Mouse (Mus musculus): Measurements from ENCODE around the gene 3425401B19Rik. TPM values are rescaled to one million over a fixed set of nuclear protein-coding genes. Genes with fewer than 3 reads are reported as not detected.

3425401B19Rik gene
- total and polyA plus RNA-seq, 3 experiments = 0.04 to 0.67 (median 0.05) TPM

DNA sequence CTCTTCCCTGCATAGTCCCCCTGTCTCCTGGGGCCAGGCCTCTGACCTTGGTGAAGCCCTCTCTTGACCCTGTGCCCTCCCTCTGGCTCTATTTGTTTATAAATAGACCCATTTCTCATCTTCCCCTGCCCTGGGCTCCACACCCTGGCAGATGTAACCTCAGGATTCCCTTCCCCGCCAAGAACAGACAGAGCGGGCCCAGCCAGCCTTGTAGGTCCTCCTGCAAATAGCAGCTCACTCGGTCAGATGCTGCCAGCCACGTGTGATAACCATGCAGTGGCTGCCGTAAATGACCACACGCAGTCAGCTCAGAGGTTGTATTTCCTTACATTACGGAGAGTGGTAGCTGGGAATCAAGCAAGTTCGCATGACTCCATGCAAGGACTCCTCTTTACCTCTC is 22.8 kb upstream of the 3425401B19Rik start:
- Histone ChIP-seq H3K36me3 (replicated peaks in 1 of 2; ENCODE audit: control insufficient read depth in 1 of 2, insufficient read depth in 1 of 2, low read length in 1 of 2) (no peaks in the 10 kb centered on the region), H3K27me3 (replicated peaks) (no peaks in the 10 kb centered on the region), H3K9me3 (replicated peaks; ENCODE audit: low read length) (no peaks in the 10 kb centered on the region), H3K4me3 (replicated peaks in 1 of 3; ENCODE audit: low read depth in 2 of 3, low read length in 2 of 3, poor library complexity in 1 of 3) (no peak overlapping the region), H3K9ac (ENCODE audit: insufficient read depth, low read depth) (no peak overlapping the region), H3K79me2 (replicated peaks; ENCODE audit: control insufficient read depth, extremely low read depth, insufficient read depth, poor library complexity, severe bottlenecking) (no peaks in the 10 kb centered on the region), H3K27ac (ENCODE audit: insufficient read depth, low read depth) (no peak overlapping the region), H3K4me1 (ENCODE audit: control insufficient read depth in 1 of 2, insufficient read depth in 2 of 2) (peaks cover 0 to 11% of the 10 kb centered on the region in 2 experiments; a peak in 2 of 4 replicates), H3K4me2 (ENCODE audit: insufficient read depth, low read depth, poor library complexity, severe bottlenecking) (no peak overlapping the region)
- no peak for DNase-seq (ENCODE audit: extremely low read depth)
- in situ Hi-C loops (cut with MboI; ENCODE audit: low pct_ligation_motif_present, low pct_unique_long_range_greater_than_20kb, low sequenced_read_pairs) = no loop called here
- dilution Hi-C loops (cut with MboI; ENCODE audit: extremely low pct_ligation_motif_present, extremely low pct_unique_long_range_greater_than_20kb, low sequenced_read_pairs) = no loop called here
- TF ChIP-seq HCFC1 (IDR thresholded peaks at IDR 0.05; ENCODE audit: low read depth, low read length) = no peak
- TF ChIP-seq MYC (IDR thresholded peaks at IDR 0.05; ENCODE audit: low read depth, low read length) = no peak
- TF ChIP-seq ETS1 (conservative IDR thresholded peaks at IDR 0.05; ENCODE audit: low read depth, low read length) = no peak
- no peak for TF ChIP-seq ZKSCAN1 (IDR thresholded peaks at IDR 0.05; ENCODE audit: borderline replicate concordance, low read depth, low read length)
- no peak for TF ChIP-seq GABPA (IDR thresholded peaks at IDR 0.05; ENCODE audit: insufficient replicate concordance, low read depth, low read length)
- TF ChIP-seq CTCF (conservative IDR thresholded peaks at IDR 0.05 in 1 of 2, IDR thresholded peaks at IDR 0.05 in 1 of 2; ENCODE audit: low read depth in 2 of 2, low read length in 2 of 2) = no peak

DNA sequence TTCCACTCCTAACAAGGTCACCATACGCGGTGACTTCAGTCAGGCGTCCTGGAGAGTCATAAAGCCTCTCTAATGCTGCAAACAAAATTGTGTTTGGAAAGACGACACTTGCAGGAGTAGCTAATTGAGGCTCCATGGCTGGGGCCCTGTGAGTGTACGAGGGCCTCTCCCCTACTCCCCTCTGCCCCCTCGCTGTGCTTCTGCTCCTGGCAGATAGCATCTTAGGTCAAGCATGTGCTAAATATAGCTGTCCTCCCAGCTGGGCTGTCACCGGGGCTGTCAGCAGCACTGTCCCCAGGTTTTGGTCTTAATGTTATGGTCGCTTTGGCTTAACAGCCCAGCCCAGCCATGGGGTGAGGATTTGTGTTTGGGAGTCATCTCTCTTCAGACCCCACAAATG is 15.9 kb upstream of the 3425401B19Rik start:
- Histone ChIP-seq H3K4me3 (replicated peaks in 1 of 3; ENCODE audit: low read depth in 2 of 3, low read length in 2 of 3, poor library complexity in 1 of 3) (no peak overlapping the region), H3K9me3 (replicated peaks; ENCODE audit: low read length) (no peaks in the 10 kb centered on the region), H3K9ac (ENCODE audit: insufficient read depth, low read depth) (no peak overlapping the region), H3K4me2 (ENCODE audit: insufficient read depth, low read depth, poor library complexity, severe bottlenecking) (no peak overlapping the region), H3K36me3 (replicated peaks in 1 of 2; ENCODE audit: control insufficient read depth in 1 of 2, insufficient read depth in 1 of 2, low read length in 1 of 2) (no peaks in the 10 kb centered on the region), H3K79me2 (replicated peaks; ENCODE audit: control insufficient read depth, extremely low read depth, insufficient read depth, poor library complexity, severe bottlenecking) (no peaks in the 10 kb centered on the region), H3K27ac (ENCODE audit: insufficient read depth, low read depth) (no peak overlapping the region), H3K4me1 (ENCODE audit: control insufficient read depth in 1 of 2, insufficient read depth in 2 of 2) (peaks cover 9 to 34% of the 10 kb centered on the region in 2 experiments), H3K27me3 (replicated peaks) (no peaks in the 10 kb centered on the region)
- dilution Hi-C loops (cut with MboI; ENCODE audit: extremely low pct_ligation_motif_present, extremely low pct_unique_long_range_greater_than_20kb, low sequenced_read_pairs) = no loop called here
- no peak for DNase-seq (ENCODE audit: extremely low read depth)
- in situ Hi-C loops (cut with MboI; ENCODE audit: low pct_ligation_motif_present, low pct_unique_long_range_greater_than_20kb, low sequenced_read_pairs) = no loop called here
- TF ChIP-seq MEF2A (IDR thresholded peaks at IDR 0.05; ENCODE audit: borderline replicate concordance, low read depth, low read length) (no peak), TBP (conservative IDR thresholded peaks at IDR 0.05; ENCODE audit: low read depth, low read length) (no peak), POLR2A (IDR thresholded peaks at IDR 0.05; ENCODE audit: low read depth, low read length) (no peak), CHD1 (IDR thresholded peaks at IDR 0.05; ENCODE audit: low read depth, low read length) (no peak), PAX5 (IDR thresholded peaks at IDR 0.05; ENCODE audit: low read length) (no peak), ZKSCAN1 (IDR thresholded peaks at IDR 0.05; ENCODE audit: borderline replicate concordance, low read depth, low read length) (no peak), HCFC1 (IDR thresholded peaks at IDR 0.05; ENCODE audit: low read depth, low read length) (no peak), KAT2A (IDR thresholded peaks at IDR 0.05; ENCODE audit: insufficient replicate concordance, low read length) (no peak), GABPA (IDR thresholded peaks at IDR 0.05; ENCODE audit: insufficient replicate concordance, low read depth, low read length) (no peak), CTCF (conservative IDR thresholded peaks at IDR 0.05 in 1 of 2, IDR thresholded peaks at IDR 0.05 in 1 of 2; ENCODE audit: low read depth in 2 of 2, low read length in 2 of 2) (no peak), USF2 (conservative IDR thresholded peaks at IDR 0.05; ENCODE audit: low read depth, low read length) (no peak), BHLHE40 (IDR thresholded peaks at IDR 0.05; ENCODE audit: low read depth, low read length) (no peak), NRF1 (IDR thresholded peaks at IDR 0.05; ENCODE audit: low read depth, low read length) (no peak), MAX (IDR thresholded peaks at IDR 0.05; ENCODE audit: low read length) (no peak), POLR2AphosphoS2 (IDR thresholded peaks at IDR 0.05; ENCODE audit: low read depth, low read length) (no peak), MAZ (IDR thresholded peaks at IDR 0.05; ENCODE audit: low read depth, low read length) (no peak)

All from CH12.LX (cell line).